Mouse (Mus musculus) embryo, embryonic 9.5 days (tissue): ENCODE results near the gene Ganc.

Source experiments
- DNase-seq: peaks from one replicate; pipeline ENCODE4 v3.0.0-alpha.2; 2017; ENCODE audit errors: extremely low spot score

Gene Ganc

DNA sequence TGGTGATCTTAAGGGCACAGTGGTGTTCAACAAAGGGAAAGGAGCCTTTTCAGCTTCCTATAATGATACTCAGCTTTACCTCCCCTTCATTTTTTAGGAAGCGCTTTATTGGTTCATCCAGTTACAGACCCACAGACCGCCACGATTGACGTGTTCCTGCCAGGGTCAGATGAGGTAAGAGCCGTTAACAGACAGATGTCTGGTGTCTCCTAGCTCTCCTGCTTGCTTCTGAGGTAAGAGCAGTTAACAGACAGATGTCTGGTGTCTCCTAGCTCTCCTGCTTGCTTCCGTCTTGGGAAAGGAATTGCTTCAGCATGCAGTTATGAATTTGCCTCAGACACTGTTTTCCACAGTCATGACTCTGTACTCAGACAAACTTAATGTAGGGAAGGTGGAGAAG lies 47.0 kb downstream of the Ganc start:
- no peak for DNase-seq

GRCm38 (mm10) chr2:120452600-120452999 lies 48.9 kb downstream of the Ganc start:
- no peak for DNase-seq

DNA sequence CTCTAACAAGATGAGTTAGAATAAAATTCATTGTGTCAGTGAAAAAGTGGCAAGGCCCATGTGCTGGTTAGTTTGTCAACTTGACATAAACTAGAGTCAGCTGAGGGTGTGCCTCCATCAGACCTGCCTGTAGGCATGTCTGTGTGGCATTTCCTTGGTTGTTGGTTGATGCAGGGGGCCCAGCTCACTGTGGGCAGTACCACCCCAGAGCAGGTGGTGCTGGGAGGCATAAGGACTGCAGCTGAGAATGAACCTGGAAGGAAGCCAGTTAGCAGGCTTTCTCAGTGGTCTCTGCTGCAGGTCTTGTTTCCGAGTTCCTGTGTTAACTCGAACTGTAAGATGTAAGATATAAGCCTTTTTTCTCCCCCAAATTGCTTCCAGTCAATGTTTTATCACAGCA lies 51.3 kb downstream of the Ganc start:
- DNase-seq, result no peak

DNA sequence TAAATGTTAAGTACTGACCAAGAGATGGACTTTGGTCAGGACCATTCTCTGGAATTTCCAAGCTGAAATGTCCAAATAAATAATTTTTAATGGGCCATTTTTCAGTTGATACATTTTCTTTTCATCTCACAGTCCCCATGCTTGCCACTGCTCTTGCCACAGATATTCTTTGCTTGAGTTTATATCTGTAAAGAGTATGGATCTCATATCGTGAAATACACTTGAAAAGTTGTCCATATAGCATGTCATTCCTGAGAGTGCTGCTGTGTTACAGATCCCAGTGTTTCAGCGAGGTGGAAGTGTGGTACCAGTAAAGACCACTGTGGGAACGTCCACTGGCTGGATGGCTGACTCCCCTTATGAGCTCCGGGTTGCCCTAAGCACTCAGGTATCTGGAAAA lies 52.0 kb downstream of the Ganc start, which contains the start of gene Capn3:
Gene Capn3, plus strand, starts transcription at position 301 of the 400 bp plus-strand sequence.
- no peak for DNase-seq

- DNase-seq, result no peak
Measured at GRCm38 (mm10) chr2:120460216-120460615, 56.5 kb downstream of the Ganc start.

DNA sequence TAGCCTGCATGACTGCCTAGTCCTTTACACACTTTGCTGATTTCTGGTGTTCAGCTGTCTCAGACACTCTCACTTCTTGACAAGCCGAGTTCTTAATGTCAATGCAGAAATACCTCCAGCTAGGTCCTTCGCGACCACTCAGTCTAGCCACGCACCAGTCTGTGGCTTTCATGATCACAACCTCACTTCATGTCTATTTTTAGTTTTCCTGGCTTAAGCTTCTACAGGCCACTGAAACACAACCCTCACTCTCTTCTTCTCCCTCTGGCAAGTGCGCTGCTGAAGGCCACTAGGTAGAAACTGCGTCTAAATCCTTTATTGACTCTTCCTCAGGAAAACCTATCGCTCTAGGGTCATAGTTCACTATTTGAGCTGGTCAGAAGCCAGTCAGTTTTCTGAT lies 59.6 kb downstream of the Ganc start:
- no peak for DNase-seq

GRCm38 (mm10) chr2:120464091-120464490 lies 60.4 kb downstream of the Ganc start:
- no peak for DNase-seq

GRCm38 (mm10) chr2:120464732-120465396 lies 61.2 kb downstream of the Ganc start:
- no peak for DNase-seq

GRCm38 (mm10) chr2:120465397-120465785 lies 61.7 kb downstream of the Ganc start:
- DNase-seq, result no peak

DNA sequence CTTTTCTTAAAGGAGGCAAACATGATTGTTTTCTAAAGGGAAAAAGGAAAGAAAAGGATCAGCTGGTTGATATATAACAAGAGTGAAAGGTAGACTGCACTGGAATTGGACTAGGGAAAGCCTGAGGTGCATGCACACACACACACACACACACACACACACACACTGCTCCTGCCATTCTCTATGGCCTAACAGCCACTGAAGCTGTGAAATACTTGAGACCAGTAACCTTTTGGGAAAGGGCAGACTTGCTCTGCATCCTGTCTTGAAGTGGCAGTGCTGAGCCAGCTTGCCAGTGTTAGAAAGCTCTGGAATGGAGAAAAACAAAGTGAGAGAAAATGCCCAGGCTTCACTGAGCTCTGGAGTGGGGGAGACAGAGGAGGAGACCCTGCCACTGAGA lies 64.3 kb downstream of the Ganc start:
- no peak for DNase-seq

DNA sequence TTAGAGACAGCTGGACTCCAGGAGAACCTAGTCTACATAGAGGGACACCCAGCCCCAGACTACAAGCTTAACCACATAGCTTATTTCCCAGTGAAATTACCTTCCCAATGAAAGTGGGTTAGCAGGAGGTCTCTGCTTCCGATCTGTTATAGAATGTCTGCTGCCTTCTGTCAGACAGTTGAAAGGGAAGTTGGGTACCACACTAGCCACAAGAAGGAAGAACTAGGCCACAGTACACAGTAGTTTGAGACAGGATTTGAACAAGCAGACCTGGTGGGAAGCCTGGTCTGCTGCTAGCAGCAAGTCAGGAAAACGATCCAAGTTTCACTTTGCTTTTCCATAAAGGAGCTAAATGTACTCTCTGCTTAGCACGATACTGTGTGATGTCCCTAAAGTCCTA lies 65.5 kb downstream of the Ganc start:
- no peak for DNase-seq

- DNase-seq, result no peak
Measured at GRCm38 (mm10) chr2:120469715-120470114, 66.0 kb downstream of the Ganc start.

GRCm38 (mm10) chr2:120470856-120471255 lies 67.2 kb downstream of the Ganc start:
- no peak for DNase-seq

DNA sequence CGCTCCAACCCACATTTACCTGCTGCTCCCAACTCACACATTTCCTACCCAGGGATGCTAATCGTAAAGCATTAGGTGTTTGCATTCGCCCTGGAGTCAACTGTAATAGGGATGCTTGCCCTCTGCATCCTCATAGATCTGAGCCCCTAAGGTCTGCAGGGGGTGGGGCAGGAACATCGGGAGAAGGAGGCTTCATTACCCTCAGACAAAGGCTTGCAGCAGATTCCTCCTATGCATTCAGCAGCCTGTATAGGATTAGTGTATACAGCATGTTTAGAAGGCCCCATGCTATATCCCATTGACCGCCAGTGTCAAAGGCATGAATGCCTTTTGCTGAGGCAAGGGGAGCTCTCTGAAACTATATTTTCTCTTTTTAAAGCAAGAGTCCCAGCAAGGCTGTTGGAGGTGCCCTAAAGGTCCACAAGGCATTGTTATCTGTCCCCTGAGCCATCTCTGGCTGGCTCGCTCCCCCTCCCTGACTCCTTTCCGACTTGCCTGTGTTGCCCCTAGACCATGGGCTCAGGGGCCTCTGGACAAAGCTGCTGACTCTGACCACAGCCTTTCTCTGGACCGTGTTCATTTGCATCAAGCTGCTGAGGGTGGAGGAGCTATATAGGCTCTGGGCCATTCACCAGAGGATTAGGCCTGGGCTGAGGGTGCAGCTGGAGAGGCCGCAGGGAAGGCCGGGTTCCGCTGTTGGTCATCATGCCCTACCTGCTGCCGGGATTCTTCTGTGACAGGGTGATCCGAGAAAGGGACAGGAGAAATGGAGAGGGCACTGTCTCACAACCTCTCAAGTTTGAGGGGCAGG lies 72.8 kb downstream of the Ganc start:
- no peak for DNase-seq

GRCm38 (mm10) chr2:120478600-120478999 lies 74.9 kb downstream of the Ganc start:
- DNase-seq, result peak; percentile 28

- no peak for DNase-seq
Measured at GRCm38 (mm10) chr2:120481921-120482320, 78.2 kb downstream of the Ganc start.

- no peak for DNase-seq
Measured at GRCm38 (mm10) chr2:120482506-120483389, 79.1 kb downstream of the Ganc start.

GRCm38 (mm10) chr2:120484241-120484640 lies 80.5 kb downstream of the Ganc start:
- no peak for DNase-seq

DNA sequence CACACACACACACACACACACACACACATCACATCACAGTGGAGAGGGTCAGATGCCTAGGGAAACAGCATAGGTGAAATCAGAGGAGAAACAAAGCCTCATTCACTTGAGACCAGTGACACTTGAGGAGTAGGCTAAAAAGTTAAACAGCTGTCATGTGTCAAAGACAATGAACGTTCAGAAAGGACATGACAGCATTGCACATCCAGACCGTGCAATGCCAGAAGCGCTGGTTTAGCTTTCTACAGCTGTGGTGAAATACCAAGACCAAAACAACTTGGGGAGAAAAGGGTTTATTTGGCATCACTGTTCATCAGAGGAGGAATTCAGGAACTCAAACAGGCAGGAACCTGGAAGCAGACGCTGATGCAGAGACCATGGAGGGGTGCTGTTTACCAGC lies 89.6 kb downstream of the Ganc start:
- DNase-seq, result no peak

GRCm38 (mm10) chr2:120496511-120496910 lies 92.8 kb downstream of the Ganc start:
- DNase-seq, result no peak

DNA sequence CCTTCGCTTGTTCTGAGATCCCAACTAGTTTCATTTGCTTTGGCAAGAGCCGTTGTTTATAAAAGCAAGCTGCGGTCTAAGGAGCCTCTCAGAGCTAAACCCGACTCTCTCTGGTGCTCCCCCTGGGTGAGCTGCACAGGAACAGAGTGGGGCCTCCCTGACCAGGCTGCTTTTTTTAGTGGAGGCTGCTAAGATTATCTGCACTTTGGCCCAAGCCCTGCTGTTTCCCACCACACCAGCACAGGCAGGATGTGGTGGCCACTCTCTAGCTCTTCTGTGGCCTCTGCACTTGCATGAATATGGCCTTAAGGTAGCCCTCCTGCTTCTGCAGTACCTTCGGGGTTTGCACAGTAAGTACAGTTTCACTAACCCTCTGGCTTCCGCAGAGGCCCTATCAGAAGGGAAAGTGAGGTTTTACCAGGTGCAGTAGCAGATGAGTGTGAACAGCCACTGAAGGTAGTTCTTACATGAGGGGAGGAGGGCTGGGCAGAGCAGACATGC lies 96.3 kb downstream of the Ganc start:
- no peak for DNase-seq
